Mouse (Mus musculus) heart, postnatal 0 days (tissue): ENCODE results near the gene 9630041A04Rik. TPM values are rescaled to one million over a fixed set of nuclear protein-coding genes. Genes with fewer than 3 reads are reported as not detected.

Source experiments
- ATAC-seq: fragments of 200-750 bp; cut with Nextera tagmentation; 2 replicates; pipeline ENCODE4 v1.8.0; 2017; ENCODE audit warnings: low read depth, moderate number of reproducible peaks, moderate library complexity; ENCODE audit not compliant: insufficient read depth
- DNase-seq: peaks from one replicate; pipeline ENCODE4 v3.0.0-alpha.2; 2016; ENCODE audit warnings: low spot score
- H3K27ac ChIP-seq: fragments of 300-500 bp; sonication (generic); 2 replicates; pipeline ENCODE4 v1.5.1; 2014; ENCODE audit warnings: low read depth, mild to moderate bottlenecking
- H3K27me3 ChIP-seq: fragments of 300-500 bp; sonication (generic); 2 replicates; pipeline ENCODE4 v1.6.1; 2014; ENCODE audit warnings: low read length, mixed read lengths; ENCODE audit not compliant: control insufficient read depth, insufficient read depth
- H3K36me3 ChIP-seq: fragments of 300-500 bp; sonication (generic); replicated peaks from 2 replicates; pipeline ENCODE4 v1.6.1; 2014; ENCODE audit warnings: low read length, mixed read lengths; ENCODE audit not compliant: control insufficient read depth, insufficient read depth
- H3K4me1 ChIP-seq: fragments of 300-500 bp; sonication (generic); 2 replicates; pipeline ENCODE4 v1.6.1; 2014; ENCODE audit warnings: antibody characterized with exemption; ENCODE audit not compliant: control insufficient read depth, insufficient read depth
- H3K4me2 ChIP-seq: fragments of 300-500 bp; sonication (generic); 2 replicates; pipeline ENCODE4 v1.6.1; 2014; ENCODE audit warnings: low read depth, mild to moderate bottlenecking, low read length, moderate library complexity
- H3K4me3 ChIP-seq: fragments of 300-500 bp; sonication (generic); 2 replicates; pipeline ENCODE4 v1.5.1; 2014; ENCODE audit warnings: low read depth, low read length
- H3K9ac ChIP-seq: fragments of 300-500 bp; sonication (generic); replicated peaks from 2 replicates; pipeline ENCODE4 v1.6.1; 2014; ENCODE audit warnings: low read depth, low read length, mixed read lengths
- H3K9me3 ChIP-seq: fragments of 300-500 bp; sonication (generic); replicated peaks from 2 replicates; pipeline ENCODE4 v1.6.1; 2016; ENCODE audit warnings: low read length; ENCODE audit not compliant: control insufficient read depth
- CTCF ChIP-seq: IDR thresholded peaks from 2 replicates; pipeline ENCODE4 v1.5.1; 2016; ENCODE audit warnings: antibody characterized with exemption, control low read depth, low read depth
- EP300 ChIP-seq: IDR thresholded peaks from 2 replicates; pipeline ENCODE4 v1.6.1; 2016; ENCODE audit warnings: antibody characterized with exemption, low read depth
- WGBS: fragments of 180-500 bp; shearing (Covaris S2); extraction: QIAGEN DNeasy Blood & Tissue Kit; methylation state at CpG from one replicate; pipeline ENCODE4 v1.1.7; 2014; 5-methylcytosine and 5-hydroxymethylcytosine counted together
- polyA plus RNA-seq: library from polyadenylated mRNA; unstranded; fragments of >200 nt; fragmentation: Nextera tagmentation; extraction: Ambion mirVana; gene quantifications from 2 replicates; pipeline ENCODE4 v1.2.1, GENCODE M21; 2015
- total RNA-seq: library from RNA; depleted of rRNA; stranded (reverse); fragments of >200 nt; gene quantifications from 2 replicates; pipeline ENCODE4 v1.2.3, GENCODE M21; 2014; ENCODE audit warnings: low replicate concordance; rRNA removed

9630041A04Rik gene
- not detected in 2 replicates for total RNA-seq
- polyA plus RNA-seq: not detected in 2 replicates

DNA sequence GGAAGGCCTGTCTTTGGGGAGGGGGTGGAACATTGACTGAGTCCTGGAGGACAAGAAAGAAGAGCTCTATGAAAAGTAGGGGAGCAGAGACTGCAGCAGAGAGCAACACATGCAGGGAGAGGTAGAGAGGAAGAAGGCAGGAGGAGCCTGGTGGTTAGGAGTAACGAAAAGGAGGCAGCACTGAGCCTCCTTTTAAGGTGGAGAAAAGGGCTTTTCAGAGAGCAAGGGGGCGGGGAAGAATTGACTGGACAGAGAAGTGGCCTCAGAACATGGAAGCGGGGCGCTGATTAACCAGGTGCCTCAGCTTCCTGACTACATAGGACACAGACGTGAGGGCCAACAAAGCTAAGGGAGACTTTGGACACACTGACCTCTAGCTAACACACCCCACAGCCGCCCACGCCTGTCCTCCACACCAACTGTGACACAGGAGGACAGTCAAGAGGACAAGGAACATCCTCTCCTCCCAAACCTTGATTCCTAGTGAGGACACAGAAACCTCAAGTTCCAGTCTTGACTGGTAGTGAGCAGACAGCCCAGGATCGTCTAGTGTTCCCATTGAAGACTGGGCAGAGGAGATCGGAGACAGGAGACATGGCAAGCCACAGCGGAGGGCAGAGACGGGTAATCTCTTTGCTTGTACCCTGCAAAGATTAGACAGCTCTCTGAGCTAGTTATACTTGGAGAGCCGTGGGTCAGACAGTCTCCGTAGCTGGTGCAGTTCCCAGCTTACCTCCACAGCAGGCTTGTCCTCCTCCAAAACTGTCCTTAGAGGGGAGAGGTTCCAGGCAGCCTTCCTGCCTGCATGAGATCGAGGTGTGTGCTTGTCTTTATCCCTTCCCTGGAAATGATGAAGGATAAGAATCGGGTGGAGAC, at the start of gene 9630041A04Rik:
Gene 9630041A04Rik, plus strand, starts transcription at position 246 of the 876 bp plus-strand sequence.
- no peaks in the 10 kb centered on the region for H3K27me3 ChIP-seq
- no peak within 1 kb of the TSS for H3K27ac ChIP-seq
- 70% methylated on average over 15 of the region's 15 CpGs for whole genome bisulfite sequencing
- ATAC-seq: no peak
- H3K4me1 ChIP-seq: no peaks in the 10 kb centered on the region
- 0 out of 2 replicates have a peak within 1 kb of the TSS, but pooled peaks have one; percentile 4 for H3K4me2 ChIP-seq
- H3K9me3 ChIP-seq: no peaks in the 10 kb centered on the region
- TF ChIP-seq CTCF (no peak), EP300 (no peak)
- DNase-seq: no peak
- no peak within 1 kb of the TSS for H3K9ac ChIP-seq
- H3K36me3 ChIP-seq: no peaks in the 10 kb centered on the region
- no peak within 1 kb of the TSS for H3K4me3 ChIP-seq

DNA sequence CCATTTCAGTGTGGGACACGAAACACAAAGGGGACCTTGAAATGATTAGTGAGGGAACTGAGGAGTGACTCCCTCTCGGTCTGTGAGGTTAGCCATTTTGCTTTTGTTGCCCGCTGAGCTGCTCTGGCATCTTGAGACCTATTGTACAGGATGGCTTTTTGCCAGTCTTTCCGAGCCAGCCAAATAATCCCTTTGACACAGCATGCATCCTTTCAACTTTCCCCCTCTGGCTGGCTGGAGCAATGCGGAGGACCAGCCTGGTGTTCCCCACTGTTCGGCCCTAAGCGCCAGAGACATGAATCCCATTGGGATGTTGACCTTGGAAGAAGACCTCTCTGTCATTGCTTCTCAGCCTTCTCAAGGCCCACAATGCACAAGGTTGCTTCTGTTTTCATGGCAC, 37.7 kb upstream of the 9630041A04Rik start:
- Histone ChIP-seq H3K27me3 (no peaks in the 10 kb centered on the region), H3K9ac (no peak overlapping the region), H3K27ac (no peak overlapping the region), H3K36me3 (no peaks in the 10 kb centered on the region), H3K4me3 (no peak overlapping the region), H3K4me1 (no peaks in the 10 kb centered on the region), H3K4me2 (no peak overlapping the region), H3K9me3 (no peaks in the 10 kb centered on the region)
- 81% methylated on average over 7 of the region's 7 CpGs for WGBS
- ATAC-seq (no peak), DNase-seq (no peak)
- TF ChIP-seq EP300: no peak
- TF ChIP-seq CTCF: no peak

DNA sequence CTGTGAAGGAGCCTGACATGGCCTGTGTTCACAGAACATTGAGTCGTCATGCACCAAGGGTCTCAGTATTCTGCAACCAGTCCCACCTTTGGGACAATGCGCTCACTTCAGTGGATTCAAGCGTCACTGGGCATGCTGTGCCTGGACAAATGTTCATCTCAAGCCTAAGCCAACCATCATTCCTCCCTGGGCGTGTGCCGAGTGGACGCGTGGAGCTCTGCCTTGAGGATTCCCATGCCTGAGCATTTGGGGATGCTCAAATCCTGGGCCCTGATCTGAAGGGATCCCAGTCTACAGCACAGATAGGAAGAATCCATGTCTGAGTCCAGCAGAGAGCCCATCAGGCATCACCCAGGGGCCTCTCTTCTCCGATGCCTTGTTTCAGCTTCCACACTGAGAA, 36.0 kb upstream of the 9630041A04Rik start:
- 82% methylated on average over 8 of the region's 8 CpGs for WGBS
- Histone ChIP-seq H3K4me3 (no peak overlapping the region), H3K4me2 (no peak overlapping the region), H3K27me3 (no peaks in the 10 kb centered on the region), H3K4me1 (no peaks in the 10 kb centered on the region), H3K9me3 (no peaks in the 10 kb centered on the region), H3K36me3 (no peaks in the 10 kb centered on the region), H3K27ac (no peak overlapping the region), H3K9ac (no peak overlapping the region)
- DNase-seq: no peak
- no peak for TF ChIP-seq EP300
- TF ChIP-seq CTCF: no peak
- ATAC-seq: no peak

DNA sequence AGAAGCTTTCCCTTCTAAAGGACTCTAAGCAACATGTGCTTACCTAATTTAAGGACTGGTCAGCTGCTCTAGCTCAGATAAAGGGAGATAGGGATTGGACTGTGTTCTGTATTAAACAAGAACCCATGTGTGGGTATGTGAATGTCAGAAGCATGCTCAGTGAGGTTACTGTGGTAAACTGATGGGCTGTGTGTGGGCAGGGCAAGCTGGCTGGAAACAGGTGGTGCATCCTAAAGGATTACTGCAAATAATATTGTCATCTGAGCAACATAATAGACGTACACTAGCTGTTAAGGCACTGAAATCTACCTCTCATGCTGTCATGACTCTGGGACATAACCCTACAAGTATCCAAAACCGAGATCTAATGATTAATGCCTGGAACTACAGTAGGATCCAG, 28.0 kb upstream of the 9630041A04Rik start:
- ATAC-seq: no peak
- 55% methylated on average over 2 of the region's 2 CpGs for WGBS

DNA sequence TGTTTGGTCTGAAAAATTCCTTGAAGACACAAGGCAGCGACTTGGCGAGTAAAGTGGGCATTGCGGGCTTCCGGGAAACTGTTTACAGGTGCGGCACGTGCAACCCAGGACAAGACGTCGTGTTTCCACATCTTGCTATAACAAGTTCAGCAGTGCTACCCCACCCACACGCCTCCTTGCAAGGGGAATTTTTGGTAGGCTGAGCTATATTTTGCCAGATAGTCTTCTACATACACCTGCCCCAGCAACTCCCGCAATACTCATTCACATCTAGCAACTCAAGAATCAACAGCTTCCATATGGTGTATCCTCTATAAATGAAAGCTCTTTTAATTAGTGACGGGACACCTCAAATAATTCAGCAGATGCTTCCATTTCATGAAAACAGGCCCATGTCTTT, 20.5 kb upstream of the 9630041A04Rik start:
- no peaks in the 10 kb centered on the region for H3K27me3 ChIP-seq
- no peaks in the 10 kb centered on the region for H3K4me1 ChIP-seq
- H3K9me3 ChIP-seq: no peaks in the 10 kb centered on the region
- no peak for DNase-seq
- H3K9ac ChIP-seq: no peak overlapping the region
- no peak overlapping the region for H3K4me3 ChIP-seq
- H3K36me3 ChIP-seq: no peaks in the 10 kb centered on the region
- TF ChIP-seq CTCF: no peak
- TF ChIP-seq EP300: no peak
- H3K4me2 ChIP-seq: no peak overlapping the region
- WGBS: 87% methylated on average over 11 of the region's 11 CpGs
- H3K27ac ChIP-seq: no peak overlapping the region
- no peak for ATAC-seq

More for the DNA sequence above, 28.0 kb upstream of the 9630041A04Rik start:
- Histone ChIP-seq H3K4me1 (no peaks in the 10 kb centered on the region), H3K4me2 (no peak overlapping the region), H3K27ac (no peak overlapping the region), H3K36me3 (no peaks in the 10 kb centered on the region), H3K4me3 (no peak overlapping the region), H3K27me3 (no peaks in the 10 kb centered on the region), H3K9me3 (no peaks in the 10 kb centered on the region), H3K9ac (no peak overlapping the region)
- DNase-seq: no peak
- TF ChIP-seq EP300 (no peak), CTCF (no peak)
